ENCODE assay signal across 8 mouse cellular contexts in genomic region chr10:93540431-93541210, GRCm38 (mm10). TPM values are rescaled to one million over a fixed set of nuclear protein-coding genes. Genes with fewer than 3 reads are reported as not detected.
DNase-seq lines count a peak whose midpoint lies in the region; ATAC-seq and TF ChIP-seq lines count a peak whose summit lies in the region.

Gene Ccdc38 (plus strand): TSS chr10:93540632.

- H3K4me3 ChIP-seq in embryonic fibroblast, embryonic 13.5 days (ENCODE audit: insufficient read depth, low read length) = peak within 1 kb of the TSS; percentile 32
- H3K4me3 ChIP-seq in intestine, postnatal 0 days (ENCODE audit: low read depth, low read length) = peak within 1 kb of the TSS; percentile 36
- H3K4me3 ChIP-seq in midbrain, embryonic 16.5 days (ENCODE audit: low read depth, low read length) = peak within 1 kb of the TSS; percentile 28

- no peaks in the 10 kb centered on the region for H3K9me3 ChIP-seq in intestine, postnatal 0 days (ENCODE audit: control insufficient read depth)
- H3K9me3 ChIP-seq in midbrain, embryonic 16.5 days (replicated peaks; ENCODE audit: control insufficient read depth, low read length, poor library complexity, severe bottlenecking) = no peaks in the 10 kb centered on the region

- H3K9ac ChIP-seq in intestine, postnatal 0 days (ENCODE audit: low read depth, low read length) = 0 out of 2 replicates have a peak within 1 kb of the TSS, but pooled peaks have one; percentile 13
- peak within 1 kb of the TSS; percentile 2; the same call in 1 of the 2 replicates for H3K9ac ChIP-seq in midbrain, embryonic 16.5 days (ENCODE audit: low read depth, low read length)

- no peak for TF ChIP-seq CTCF in embryonic fibroblast, embryonic 13.5 days (IDR thresholded peaks at IDR 0.05; ENCODE audit: borderline replicate concordance, insufficient read depth, low read length)
- no peak for TF ChIP-seq CTCF in intestine, postnatal 0 days (IDR thresholded peaks at IDR 0.05; ENCODE audit: low read depth)

- WGBS in intestine, postnatal 0 days = 61% methylated on average over 17 of the region's 17 CpGs
- 74% methylated on average over 17 of the region's 17 CpGs for WGBS in midbrain, embryonic 16.5 days

- no peak for ATAC-seq in intestine, postnatal 0 days
- ATAC-seq in midbrain, embryonic 16.5 days = no peak

- no peak within 1 kb of the TSS for H3K27ac ChIP-seq in embryonic fibroblast, embryonic 13.5 days (ENCODE audit: insufficient read depth, low read length)
- no peak within 1 kb of the TSS for H3K27ac ChIP-seq in intestine, postnatal 0 days (ENCODE audit: low read depth, low read length)
- H3K27ac ChIP-seq in midbrain, embryonic 16.5 days (ENCODE audit: low read length) = no peak within 1 kb of the TSS

- TF ChIP-seq POLR2A in embryonic fibroblast, embryonic 13.5 days (IDR thresholded peaks at IDR 0.05; ENCODE audit: low read depth, low read length) = no peak

- peaks cover 5% of the 10 kb centered on the region for H3K4me1 ChIP-seq in embryonic fibroblast, embryonic 13.5 days (ENCODE audit: control insufficient read depth, insufficient read depth, low read length)
- H3K4me1 ChIP-seq in intestine, postnatal 0 days (replicated peaks; ENCODE audit: control insufficient read depth, insufficient read depth, low read length) = no peaks in the 10 kb centered on the region
- H3K4me1 ChIP-seq in midbrain, embryonic 16.5 days (ENCODE audit: control insufficient read depth, insufficient read depth, low read length) = 0 out of 2 replicates have a peak, but pooled peaks cover 2% of the 10 kb centered on the region

- no peaks in the 10 kb centered on the region for H3K36me3 ChIP-seq in intestine, postnatal 0 days (ENCODE audit: control insufficient read depth, insufficient read depth)
- no peaks in the 10 kb centered on the region for H3K36me3 ChIP-seq in midbrain, embryonic 16.5 days (ENCODE audit: control insufficient read depth, insufficient read depth, low read length)

- peak within 1 kb of the TSS; percentile 73 for H3K4me2 ChIP-seq in intestine, postnatal 0 days (replicated peaks; ENCODE audit: low read depth)
- H3K4me2 ChIP-seq in midbrain, embryonic 16.5 days (ENCODE audit: low read length) = peak within 1 kb of the TSS; percentile 55

- H3K27me3 ChIP-seq in intestine, postnatal 0 days (replicated peaks; ENCODE audit: control insufficient read depth, insufficient read depth, low read length) = 0 out of 2 replicates have a peak, but pooled peaks cover 6% of the 10 kb centered on the region
- peaks cover 3% of the 10 kb centered on the region; the same call in 1 of the 2 replicates for H3K27me3 ChIP-seq in midbrain, embryonic 16.5 days (ENCODE audit: control insufficient read depth, insufficient read depth, low read depth, low read length)

- DNase-seq in ovary, postnatal 36 days (ENCODE audit: low spot score) = peak; percentile 12
- no peak for DNase-seq in ovary, postnatal 14 days (ENCODE audit: low spot score)
- no peak for DNase-seq in right cerebral cortex, adult 2 months (ENCODE audit: low spot score in 2 of 2)
- no peak for DNase-seq in c-Kit-positive CD71-positive TER-119-positive erythroid progenitor cells, embryonic 14.5 days (ENCODE audit: low spot score)
- no peak for DNase-seq in right cerebral cortex, postnatal 25 days

RNA-seq across cellular contexts. Expression of gene Ccdc38, which starts in this region (rescaled TPM):
- polyA plus RNA-seq in embryonic fibroblast, embryonic 13.5 days (2011; ENCODE audit: insufficient read length, low read depth, missing spikeins) = 0.13 and 0.28 TPM in 2 replicates
- polyA plus RNA-seq in intestine, postnatal 0 days (2015; fragmentation: Nextera tagmentation; extraction: Ambion mirVana) = 0.10 and 0.14 TPM in 2 replicates
- 0.50 and 0.83 TPM in 2 replicates for polyA plus RNA-seq in midbrain, embryonic 16.5 days (2015; fragmentation: Nextera tagmentation; extraction: Ambion mirVana)
